Mouse (Mus musculus) brain, embryonic 14.5 days (tissue): Measurements from ENCODE around the gene Glis3. TPM values are rescaled to one million over a fixed set of nuclear protein-coding genes. Genes with fewer than 3 reads are reported as not detected.

Source experiments
- DNase-seq: peaks from one replicate; pipeline ENCODE4 v3.0.0-alpha.2; 2011; ENCODE audit warnings: low read depth
- CTCF ChIP-seq: fragments of 200-500 bp; IDR thresholded peaks from 2 replicates; pipeline ENCODE4 v1.5.1; 2012; ENCODE audit warnings: inconsistent platforms, mild to moderate bottlenecking, moderate library complexity, borderline replicate concordance; ENCODE audit not compliant: insufficient read depth, insufficient read length; ENCODE audit errors: extremely low read depth
- POLR2A ChIP-seq: fragments of 200-500 bp; IDR thresholded peaks from 2 replicates; pipeline ENCODE4 v1.6.1; 2012; ENCODE audit warnings: mild to moderate bottlenecking, inconsistent platforms, borderline replicate concordance; ENCODE audit not compliant: poor library complexity, insufficient read depth, insufficient read length, severe bottlenecking; ENCODE audit errors: extremely low read depth
- polyA plus RNA-seq: library from polyadenylated mRNA; depleted of rRNA; stranded (reverse); fragments of >200 nt; gene quantifications from 2 replicates; pipeline ENCODE4 v1.2.3, GENCODE M21; 2012

Gene Glis3
- polyA plus RNA-seq, 1 experiment, result 3.1 TPM

DNA sequence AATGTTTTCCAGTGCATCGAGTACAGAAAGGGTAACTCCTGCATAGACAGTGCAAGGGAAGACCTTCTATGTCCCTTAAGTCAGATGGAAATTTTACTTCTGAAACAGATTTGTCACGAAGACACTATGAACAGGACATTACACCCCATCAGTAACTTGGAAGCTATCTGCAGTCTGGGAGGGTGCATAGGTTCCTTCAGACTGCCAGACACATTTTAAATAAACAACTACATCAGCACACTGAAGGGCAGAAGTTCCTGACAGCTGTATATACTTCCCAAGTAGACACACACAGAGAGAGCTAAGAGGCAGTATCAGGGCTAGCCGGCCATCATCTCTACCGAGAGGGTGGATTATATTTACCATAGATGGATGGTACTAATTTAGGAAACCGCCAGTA lies 296.5 kb downstream of the Glis3 start:
- no peak for DNase-seq
- no peak for TF ChIP-seq CTCF
- no peak for TF ChIP-seq POLR2A

DNA sequence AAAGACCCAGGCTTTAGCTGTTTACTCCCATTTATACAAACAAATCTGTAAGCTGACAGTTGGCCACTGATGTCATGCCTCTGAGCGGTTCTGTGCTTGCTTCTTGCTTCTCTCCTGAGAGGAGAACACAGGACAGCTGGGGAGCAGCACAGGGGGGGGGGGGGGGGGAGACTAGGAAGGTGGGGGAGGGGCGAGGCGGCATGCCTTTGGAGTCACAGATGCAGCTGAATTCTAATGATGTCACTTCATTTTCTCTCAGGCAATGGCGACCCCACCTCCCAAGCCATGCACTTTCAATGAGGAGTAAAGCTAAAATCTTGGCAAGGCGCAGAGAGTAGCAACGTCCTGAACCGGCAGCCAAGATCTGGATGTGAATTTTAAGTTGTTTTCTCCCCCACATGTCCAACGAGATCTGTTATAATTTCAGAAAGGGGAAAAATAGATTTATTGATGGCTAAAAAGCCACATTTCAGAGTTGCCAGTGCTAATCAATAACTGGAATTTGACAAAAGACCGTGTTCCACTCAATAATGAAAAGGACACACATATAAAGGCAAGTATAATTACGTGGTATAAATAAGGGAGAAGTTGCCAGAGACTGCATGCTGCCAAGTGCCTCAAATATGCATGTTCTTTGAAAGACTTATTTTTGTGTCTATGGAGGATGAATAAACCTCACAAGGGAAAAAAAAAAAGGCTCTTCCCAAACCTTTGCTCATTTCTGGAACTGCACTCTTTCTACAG lies 297.5 kb downstream of the Glis3 start:
- DNase-seq, result peak; percentile 94
- TF ChIP-seq POLR2A, result no peak
- TF ChIP-seq CTCF, result no peak

DNA sequence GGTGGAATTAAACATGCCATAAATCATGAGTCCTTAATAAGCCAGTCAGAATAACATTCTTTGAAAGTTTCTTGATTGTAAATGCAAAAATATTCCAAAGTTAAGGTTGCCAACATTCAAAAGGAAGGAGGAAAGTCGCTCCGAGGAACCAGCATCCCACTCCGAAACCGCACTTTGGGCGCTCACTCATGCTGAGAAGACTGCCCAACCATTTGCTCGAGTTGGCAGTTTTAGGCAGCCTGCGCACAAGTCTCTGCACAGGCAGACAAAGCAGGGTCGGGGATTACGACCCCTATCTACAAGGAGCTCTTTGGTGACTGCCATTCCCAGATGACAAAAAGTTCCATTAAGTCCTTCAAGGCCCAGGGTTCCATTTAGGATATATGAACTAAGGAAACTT lies 298.4 kb downstream of the Glis3 start:
- DNase-seq, result peak; percentile 80
- TF ChIP-seq POLR2A (no peak), CTCF (no peak)

DNA sequence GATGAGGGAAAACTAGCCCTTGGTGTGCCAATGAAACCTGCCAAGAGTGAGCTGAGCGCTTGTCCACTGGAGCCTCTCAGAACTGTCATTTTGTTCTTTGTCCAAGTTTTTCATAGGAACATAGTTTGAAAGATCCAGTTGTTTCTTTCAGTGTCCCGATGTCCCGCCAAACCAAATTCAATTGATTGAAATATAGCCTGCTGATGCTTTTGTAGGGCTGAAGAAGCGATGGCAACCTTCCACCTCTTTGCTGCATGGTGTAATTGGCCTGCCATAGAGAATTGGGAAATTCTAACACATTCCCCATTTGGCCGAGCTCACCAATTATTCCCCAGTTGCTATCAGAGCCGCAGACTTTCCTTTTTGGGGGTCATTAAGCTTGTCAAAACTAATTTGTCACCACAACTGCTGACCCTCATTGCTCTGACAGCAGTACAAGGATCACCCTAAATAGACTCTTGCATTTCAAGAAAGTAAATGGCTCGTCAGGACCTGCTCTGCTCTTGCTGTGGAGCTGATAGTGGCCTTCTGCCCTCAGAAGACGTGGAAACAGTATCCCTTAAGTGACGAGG lies 299.1 kb downstream of the Glis3 start:
- TF ChIP-seq POLR2A (no peak), CTCF (no peak)
- DNase-seq, result peak; percentile 94

DNA sequence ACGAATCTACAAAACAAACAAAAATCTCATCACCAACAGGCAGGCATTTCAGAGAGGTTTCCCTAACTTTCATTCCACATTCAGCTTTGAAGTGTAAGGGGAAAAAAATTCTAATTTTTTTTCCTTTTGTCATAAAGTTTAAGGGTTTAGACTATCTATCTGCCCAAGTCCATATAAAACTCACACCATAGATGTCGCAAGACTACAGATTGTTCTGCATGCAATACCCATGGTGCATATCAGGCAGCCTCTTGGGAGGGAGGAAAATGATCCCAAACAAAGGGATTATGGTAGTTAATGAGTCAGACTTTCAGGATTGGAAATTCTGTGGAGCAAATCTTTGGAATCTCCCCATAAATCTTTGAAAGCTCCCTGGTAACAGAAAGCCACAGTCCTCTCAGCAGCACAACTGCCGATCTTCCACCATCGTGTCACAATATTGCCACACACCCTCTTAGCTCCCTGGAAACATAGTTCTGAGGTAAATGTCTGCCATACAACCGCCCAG lies 302.0 kb downstream of the Glis3 start:
- TF ChIP-seq POLR2A (no peak), CTCF (no peak)
- DNase-seq, result no peak

DNA sequence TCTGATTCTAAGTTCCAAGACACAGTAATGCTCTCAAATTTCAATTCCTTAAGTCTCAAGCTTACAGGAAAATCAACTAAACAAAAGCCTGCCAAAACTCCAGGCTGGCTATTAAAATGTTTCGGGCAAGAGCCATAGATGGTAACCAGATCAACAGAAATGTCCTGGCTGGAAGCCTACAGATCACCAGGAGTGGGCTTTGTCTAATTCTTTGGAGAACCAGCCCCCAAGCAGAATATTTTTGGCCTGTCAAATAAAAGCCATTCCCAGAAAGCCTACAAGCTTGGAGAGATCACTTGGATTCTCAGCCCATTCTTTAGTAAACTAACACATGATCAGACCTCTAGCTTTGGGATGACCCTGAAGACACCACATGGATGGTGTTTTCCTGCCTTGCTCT lies 303.5 kb downstream of the Glis3 start:
- peak; percentile 48 for DNase-seq
- TF ChIP-seq POLR2A (no peak), CTCF (no peak)

DNA sequence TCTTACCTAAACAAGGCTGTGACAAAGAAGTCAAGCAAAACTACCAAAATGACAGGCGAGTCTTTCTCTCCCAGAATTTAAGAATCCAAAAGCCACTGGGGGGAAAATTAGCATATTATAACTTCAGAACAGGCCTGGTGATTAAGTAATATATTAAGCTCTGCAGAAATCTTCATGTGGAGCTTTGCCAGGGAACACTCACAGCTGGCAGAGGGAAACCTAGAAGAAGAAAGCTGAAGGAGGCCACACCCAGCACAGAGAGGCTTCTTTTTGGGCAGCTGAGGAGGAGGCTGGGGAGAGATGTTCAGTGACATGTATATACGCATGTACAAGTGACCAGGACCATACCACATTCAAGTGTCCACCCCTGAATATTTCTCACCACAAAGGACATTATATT lies 304.1 kb downstream of the Glis3 start:
- DNase-seq, result no peak
- TF ChIP-seq CTCF (no peak), POLR2A (no peak)

DNA sequence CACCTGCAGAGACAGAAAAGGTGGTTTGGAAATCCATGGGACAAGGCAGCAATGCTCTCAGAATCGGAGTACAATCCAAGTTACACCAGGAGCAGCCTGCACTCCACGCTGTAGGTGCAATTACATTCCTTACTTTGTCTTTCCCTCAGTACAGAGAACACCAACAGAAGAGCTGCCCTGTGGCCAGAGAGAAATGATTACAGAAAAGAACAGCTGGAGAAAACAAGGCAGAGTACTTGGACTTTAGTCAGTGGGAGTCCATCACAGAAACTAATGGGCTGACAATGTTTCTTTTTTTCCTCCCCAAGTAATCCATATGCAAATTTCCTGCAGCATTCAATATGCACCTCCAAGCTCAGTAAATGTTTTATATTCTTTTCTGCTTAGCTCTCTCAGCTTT lies 305.4 kb downstream of the Glis3 start:
- peak; percentile 73 for DNase-seq

DNA sequence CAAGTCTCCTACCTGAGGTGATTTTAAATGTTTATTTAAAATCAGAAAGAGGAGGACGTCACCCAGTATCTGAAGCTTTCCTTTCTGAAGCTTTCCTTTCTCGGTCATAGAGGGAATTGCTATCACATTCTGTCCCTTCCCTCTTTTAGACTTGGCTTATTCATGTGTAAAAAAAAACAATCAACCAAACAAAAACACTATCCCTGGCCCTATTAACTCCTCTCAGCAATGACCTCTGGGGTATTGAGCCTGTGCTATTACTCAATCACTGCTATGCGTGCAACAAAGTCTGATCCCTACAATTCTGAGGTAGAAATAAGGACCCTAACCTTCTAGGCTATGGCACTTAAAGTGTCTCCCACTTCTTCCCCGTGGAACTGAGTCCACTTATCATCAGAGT lies 311.7 kb downstream of the Glis3 start:
- no peak for TF ChIP-seq CTCF
- no peak for TF ChIP-seq POLR2A
- no peak for DNase-seq

More for the DNA sequence above, 305.4 kb downstream of the Glis3 start:
- no peak for TF ChIP-seq POLR2A
- no peak for TF ChIP-seq CTCF

DNA sequence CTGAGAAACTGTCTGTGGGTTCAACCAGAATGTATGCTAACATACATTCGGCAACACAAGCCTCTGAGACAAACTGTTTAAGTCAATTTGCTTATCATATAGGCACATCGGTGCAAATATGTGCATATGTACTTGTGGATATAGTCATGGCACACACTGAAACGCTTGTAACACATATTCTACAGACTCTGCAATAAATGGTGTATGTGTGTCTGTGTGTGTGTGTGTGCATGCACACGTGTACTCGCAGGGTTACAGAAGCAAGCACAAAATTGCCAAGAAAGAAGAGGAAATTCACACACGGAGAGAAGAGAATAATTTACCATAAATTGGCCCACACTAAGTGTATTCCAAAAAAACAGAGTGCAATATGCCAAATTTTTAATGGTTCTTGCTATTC lies 312.6 kb downstream of the Glis3 start:
- peak; percentile 55 for DNase-seq
- TF ChIP-seq CTCF, result no peak
- TF ChIP-seq POLR2A, result no peak

DNA sequence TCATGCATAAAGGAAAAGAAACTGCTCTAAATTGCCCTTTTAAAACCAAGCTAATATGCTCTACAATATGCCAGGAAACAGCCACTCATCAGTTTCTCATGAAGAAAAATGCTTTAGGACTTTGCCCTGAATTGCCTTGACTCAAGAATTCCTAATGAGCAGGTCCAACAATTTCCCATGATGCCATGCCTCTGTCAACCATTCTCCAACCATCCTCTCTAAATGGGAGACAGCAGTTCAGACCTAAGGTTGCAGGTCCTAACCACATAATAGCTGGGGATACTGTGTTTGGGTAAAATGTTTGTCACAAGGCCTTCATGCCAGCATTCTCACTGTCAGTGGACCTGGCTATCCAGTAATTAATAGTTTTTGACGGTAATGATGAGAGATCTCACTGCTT lies 313.1 kb downstream of the Glis3 start:
- TF ChIP-seq POLR2A (no peak), CTCF (no peak)
- no peak for DNase-seq

DNA sequence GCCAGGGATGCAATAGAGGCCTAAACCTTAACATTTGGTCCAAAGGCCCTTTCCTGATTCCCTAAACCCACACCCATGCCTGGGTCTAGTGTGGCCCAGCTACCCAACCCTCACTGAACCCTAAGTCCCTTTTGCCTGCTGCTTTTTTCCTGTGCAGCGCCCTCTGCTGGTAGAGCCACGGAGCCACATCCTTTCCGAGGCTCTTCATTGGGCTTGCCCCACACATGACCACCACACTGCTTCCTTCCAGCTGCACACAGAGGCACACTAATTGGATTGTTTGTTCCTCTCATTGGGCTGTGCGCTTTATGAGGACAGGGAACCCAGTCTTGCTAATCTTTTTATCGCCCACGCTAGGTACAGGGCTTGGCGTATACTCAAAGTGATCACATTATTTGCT lies 314.0 kb downstream of the Glis3 start:
- DNase-seq, result peak; percentile 63
- TF ChIP-seq POLR2A, result no peak
- peak; percentile 82 for TF ChIP-seq CTCF
